Mouse (Mus musculus) testis, adult 10 weeks (tissue): Measurements from ENCODE around the gene Zmat1. TPM values are rescaled to one million over a fixed set of nuclear protein-coding genes. Genes with fewer than 3 reads are reported as not detected.

Experiments
- polyA plus RNA-seq: library from polyadenylated mRNA; stranded (reverse); fragments of 350-450 nt; fragmentation: Illumina TruSeq; extraction: RNeasy Lipid Tissue Mini Kit (QIAGEN cat#74804); gene quantifications from one replicate; pipeline ENCODE4 v1.2.3, GENCODE M21; 2014; ENCODE audit warnings: low read depth, low replicate concordance

Zmat1 gene
- polyA plus RNA-seq: 24.1 TPM

GRCm38 (mm10) chrX:135008720-135009470, at the start of gene Zmat1:
TSS of gene Zmat1 (minus strand) at chrX:135009209.

GRCm38 (mm10) chrX:134964546-134964945, 44.5 kb downstream of the Zmat1 start, which contains the start of gene Nxf2:
TSS of gene Nxf2 (minus strand) at chrX:134964754.

Other genes with a start within 250 kb of the Zmat1 start
- 6.4 TPM for gene Armcx2, start 200.0 kb downstream of the Zmat1 start, polyA plus RNA-seq
- gene Nxf2, start 44.5 kb downstream of the Zmat1 start, polyA plus RNA-seq: 45.0 TPM
- 22.7 TPM for gene Gm15023, start 168.4 kb upstream of the Zmat1 start, polyA plus RNA-seq
- not detected for gene Tceal6, start 201.5 kb upstream of the Zmat1 start, polyA plus RNA-seq